Mouse (Mus musculus): ENCODE measurements at regions not wholly inside any gene's neighbourhood (a gene's known extent, or its start where the extent isn't known, plus 50 kb on each side); places are given as distances from the start of the nearest gene placed in this dataset.
"Not testable (repeated sequence)": the region's sequence is repeated elsewhere in the genome, so short reads cannot be mapped to it uniquely, and the experiment has no call there.

- DNase-seq (ENCODE audit: extremely low spot score in 1 of 2, low spot score in 1 of 2), result no peak
These were observed 1723.8 kb upstream of the Igfbp7 start for GRCm38 (mm10) chr5:79131443-79132308.

- DNase-seq (ENCODE audit: extremely low spot score in 1 of 2, low spot score in 1 of 2), result peak; percentile 2 to 15
These were observed 1675.3 kb upstream of the Igfbp7 start for GRCm38 (mm10) chr5:79083170-79083569.

- not testable (repeated sequence) for DNase-seq (ENCODE audit: extremely low spot score in 1 of 2, low spot score in 1 of 2)
These were observed 1652.0 kb upstream of the Igfbp7 start for GRCm38 (mm10) chr5:79059805-79060204.
